Mouse (Mus musculus): ENCODE measurements around the gene Rhoh.

The Rhoh gene

GRCm38 (mm10) chr5:65933258-65933657, 72.2 kb downstream of the Rhoh start:
- DNase-seq (ENCODE audit: low spot score): no peak

- DNase-seq (ENCODE audit: low spot score): no peak
Measured at GRCm38 (mm10) chr5:65933764-65934163, 72.8 kb downstream of the Rhoh start.

- no peak for DNase-seq (ENCODE audit: low spot score)
Measured at GRCm38 (mm10) chr5:65934783-65935182, 73.8 kb downstream of the Rhoh start, which contains the start of gene Chrna9. Gene Chrna9 (plus strand): TSS chr5:65934921.

- DNase-seq (ENCODE audit: low spot score): no peak
Measured at GRCm38 (mm10) chr5:65937011-65937726, 76.2 kb downstream of the Rhoh start.

GRCm38 (mm10) chr5:65937998-65938715, 77.1 kb downstream of the Rhoh start:
- DNase-seq (ENCODE audit: low spot score): peak; percentile 89

- DNase-seq (ENCODE audit: low spot score): no peak
Measured at GRCm38 (mm10) chr5:65941145-65941544, 80.1 kb downstream of the Rhoh start.

All from lung, postnatal 25 days (tissue).